Mouse (Mus musculus) T-helper 2 cell (primary cell): ENCODE results near the gene AA792892.
"Not testable (repeated sequence)": the region's sequence is repeated elsewhere in the genome, so short reads cannot be mapped to it uniquely, and the experiment has no call there.

Source experiments
- in situ Hi-C: fragments of 300-600 bp; cut with MboI, MseI; formaldehyde crosslinking; loops from one replicate; pipeline ENCODE4 v1.15.1; 2025; ENCODE audit warnings: high pct_unique_total_duplicates

The AA792892 gene

DNA sequence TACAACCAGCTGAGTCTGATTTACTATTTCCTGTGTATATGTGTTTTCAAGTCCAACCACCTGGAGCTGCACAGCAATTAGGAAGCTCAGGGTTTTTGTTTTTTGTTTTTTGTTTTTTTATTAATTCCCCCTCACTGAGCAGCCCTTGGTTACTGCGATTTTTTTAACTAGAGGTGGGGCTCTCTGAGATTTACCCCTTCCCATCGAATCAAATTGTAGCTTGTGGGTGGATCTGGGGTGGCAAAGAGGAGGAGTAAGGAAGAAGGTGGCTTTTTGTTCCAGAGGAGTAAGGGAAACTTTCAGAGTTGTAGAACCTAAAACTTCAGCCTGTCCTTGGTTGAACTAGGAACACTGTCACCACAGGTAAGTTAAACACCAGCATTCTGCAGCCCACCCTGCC lies at the start of gene AA792892:
Gene AA792892, plus strand, starts transcription at position 301 of the 400 bp plus-strand sequence.
- in situ Hi-C loops, result loop anchor here (25.0 kb wide), 1 partner anchor 648 kb away; the partner anchor contains the start of gene Gm6367

DNA sequence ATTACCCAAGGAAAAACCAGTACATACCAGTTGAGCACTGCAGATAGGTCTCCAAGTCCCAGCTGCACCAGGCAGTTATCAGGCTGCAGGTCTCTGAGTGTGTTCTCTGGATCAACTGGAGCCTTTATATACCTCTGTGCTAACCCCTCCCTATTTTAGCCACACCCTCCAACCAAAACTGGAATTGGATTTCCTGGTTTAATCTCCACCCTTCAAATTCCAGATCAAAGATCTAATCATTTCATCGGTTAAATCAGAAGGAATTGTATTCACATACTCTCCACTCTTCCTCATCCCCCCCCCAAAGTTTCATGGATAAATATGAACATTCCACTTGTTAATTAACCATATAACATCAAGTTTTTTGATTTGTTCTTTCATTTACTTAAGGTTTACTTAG lies 32.9 kb upstream of the AA792892 start, which contains the start of gene A430089I19Rik:
Gene A430089I19Rik, minus strand, starts transcription at position 101 of the 400 bp plus-strand sequence.
- in situ Hi-C loops, result not testable (repeated sequence)

DNA sequence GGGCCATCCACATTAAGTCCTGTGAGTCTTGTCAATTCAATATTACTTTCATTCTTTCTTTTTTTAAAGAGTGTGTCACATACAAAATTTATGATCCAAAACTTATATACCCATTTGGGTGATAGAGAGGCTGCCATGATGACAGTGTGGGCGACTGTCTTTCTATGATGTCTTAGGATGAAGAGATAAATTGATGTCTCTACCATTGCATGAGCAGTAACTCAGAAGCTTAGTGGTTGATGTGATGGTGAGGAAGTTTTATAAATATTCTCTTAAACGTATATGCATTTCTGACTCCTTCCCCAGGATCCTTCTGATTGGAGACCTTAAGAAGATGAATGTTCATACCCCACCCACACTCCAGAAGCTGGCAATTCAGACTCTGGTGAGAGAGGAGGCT lies 25.4 kb upstream of the AA792892 start, which contains the start of gene Gm6502:
Gene Gm6502, plus strand, starts transcription at position 301 of the 400 bp plus-strand sequence.
- in situ Hi-C loops, result not testable (repeated sequence)
